Mouse (Mus musculus) A20 (cell line): Measurements from ENCODE around the gene Chchd2.
"Not testable (repeated sequence)": the region's sequence is repeated elsewhere in the genome, so short reads cannot be mapped to it uniquely, and the experiment has no call there.

ENCODE experiments used
- DNase-seq: peaks from one replicate; pipeline ENCODE4 v3.0.0-alpha.2; 2011; ENCODE audit warnings: low read depth, low spot score

Chchd2 gene

DNA sequence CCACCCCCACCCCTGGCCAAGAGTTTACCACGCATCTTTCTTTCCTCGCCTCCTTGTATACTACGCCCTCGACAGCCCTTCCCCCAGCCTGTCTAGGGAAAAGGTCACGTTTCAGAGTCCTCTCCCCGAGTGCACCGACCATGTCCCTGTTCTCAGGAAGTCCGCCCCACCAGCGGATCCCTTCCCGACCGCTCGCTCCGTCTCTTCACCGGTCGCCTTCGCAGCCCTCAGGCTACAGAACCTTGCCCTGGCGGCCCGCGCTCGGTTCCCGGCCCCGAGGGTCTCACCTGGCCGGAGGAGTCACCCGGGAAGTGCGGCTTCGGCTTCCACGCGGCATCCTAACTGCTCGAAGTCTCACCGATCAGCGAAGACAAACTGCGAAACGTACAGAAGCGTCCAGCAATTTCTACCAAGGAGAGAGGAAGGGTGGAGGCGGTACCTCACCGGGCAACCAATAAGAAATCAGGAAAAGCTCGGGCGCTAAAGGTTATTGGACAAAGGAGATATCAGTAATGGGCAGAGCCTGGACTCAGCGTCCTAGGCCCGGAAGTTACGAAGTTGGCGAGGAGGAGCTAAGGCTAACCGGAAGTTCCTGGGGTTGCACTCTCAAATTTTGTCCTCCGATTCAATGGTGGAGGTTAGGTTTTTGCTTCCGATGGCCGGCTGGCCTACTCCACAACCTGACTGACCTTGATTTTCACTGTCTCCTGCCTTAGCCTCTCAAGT lies at the start of gene Chchd2:
Gene Chchd2 (minus strand): TSS at position 560 of the 726 bp plus-strand sequence.
- peak; percentile 97 for DNase-seq

DNA sequence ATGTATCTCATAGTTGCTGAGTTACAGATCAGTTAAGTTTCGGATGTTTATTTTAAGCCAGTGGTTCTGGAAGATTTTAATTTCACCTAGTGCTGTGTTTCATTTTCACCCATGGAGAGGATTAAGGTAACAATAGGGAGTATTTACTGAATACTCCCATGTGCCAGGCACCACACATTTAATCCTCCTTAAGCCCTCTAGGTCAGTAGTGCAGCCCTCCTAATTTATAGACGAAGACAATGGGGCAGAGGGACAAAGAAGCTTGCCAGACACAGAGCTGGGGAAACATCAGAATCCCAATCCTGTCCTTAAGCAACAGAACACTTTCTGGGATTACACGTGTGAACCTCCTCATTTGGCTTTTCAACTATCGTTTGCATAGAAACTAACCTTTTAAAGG lies 49.7 kb upstream of the Chchd2 start:
- no peak for DNase-seq

GRCm38 (mm10) chr5:129929924-129930855 lies 42.9 kb upstream of the Chchd2 start:
- no peak for DNase-seq

- DNase-seq, result no peak
These were observed 38.7 kb upstream of the Chchd2 start for GRCm38 (mm10) chr5:129925933-129926332.

DNA sequence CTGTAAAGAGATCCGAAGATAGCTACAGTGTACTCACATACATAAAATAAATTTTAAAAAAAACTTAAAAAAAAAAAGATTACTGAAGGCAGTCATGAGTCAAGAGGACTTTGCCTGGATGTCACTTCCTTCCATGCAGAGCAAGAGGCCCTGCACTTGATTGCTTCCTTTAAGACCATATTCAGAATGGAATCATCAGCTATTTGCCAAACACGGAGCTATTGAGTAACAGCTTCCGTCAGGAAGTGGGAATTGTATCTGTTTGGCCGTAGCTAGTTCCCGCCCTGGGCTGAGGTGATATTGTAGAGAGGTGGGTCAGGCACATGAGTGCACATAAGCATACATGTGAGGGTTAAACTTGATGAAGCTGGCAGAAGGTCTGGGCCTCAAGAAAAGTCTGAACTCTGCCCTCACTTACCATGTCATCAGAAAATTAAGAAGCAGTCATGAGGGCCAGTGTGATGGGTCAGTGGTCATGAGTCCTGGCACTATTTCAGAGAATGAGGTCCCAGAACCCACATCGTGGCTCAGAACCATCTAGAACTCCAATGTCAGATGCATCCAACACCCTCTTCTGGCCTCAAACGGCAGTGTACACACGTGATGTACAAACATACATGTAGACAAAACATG lies 37.7 kb upstream of the Chchd2 start:
- no peak for DNase-seq

DNA sequence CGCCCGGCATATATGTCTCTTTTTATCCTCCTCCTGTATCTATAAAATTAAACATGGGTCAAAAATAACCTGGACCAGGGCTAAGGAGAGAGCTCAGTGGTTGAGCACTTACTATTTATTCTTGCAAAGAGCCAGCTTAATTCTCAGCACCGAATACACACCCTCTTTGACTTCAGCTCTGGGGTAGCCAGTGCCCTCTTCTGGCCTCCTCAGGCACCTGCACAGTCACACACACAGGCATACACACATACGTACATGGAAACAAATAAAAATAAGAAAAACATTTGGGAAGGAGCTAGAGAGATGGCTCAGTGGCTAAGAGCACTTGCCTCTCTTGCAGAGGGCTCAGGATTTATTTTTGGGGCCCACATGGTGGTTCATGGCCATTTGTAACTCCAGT lies 34.7 kb upstream of the Chchd2 start:
- DNase-seq, result no peak

- no peak for DNase-seq
These were observed 32.0 kb upstream of the Chchd2 start for GRCm38 (mm10) chr5:129919320-129919719.

- DNase-seq, result no peak
These were observed 31.5 kb upstream of the Chchd2 start for GRCm38 (mm10) chr5:129918752-129919151.

- DNase-seq, result no peak
These were observed 30.9 kb upstream of the Chchd2 start for GRCm38 (mm10) chr5:129918065-129918651.

- DNase-seq, result not testable (repeated sequence)
These were observed 28.2 kb upstream of the Chchd2 start for GRCm38 (mm10) chr5:129915491-129915890.

DNA sequence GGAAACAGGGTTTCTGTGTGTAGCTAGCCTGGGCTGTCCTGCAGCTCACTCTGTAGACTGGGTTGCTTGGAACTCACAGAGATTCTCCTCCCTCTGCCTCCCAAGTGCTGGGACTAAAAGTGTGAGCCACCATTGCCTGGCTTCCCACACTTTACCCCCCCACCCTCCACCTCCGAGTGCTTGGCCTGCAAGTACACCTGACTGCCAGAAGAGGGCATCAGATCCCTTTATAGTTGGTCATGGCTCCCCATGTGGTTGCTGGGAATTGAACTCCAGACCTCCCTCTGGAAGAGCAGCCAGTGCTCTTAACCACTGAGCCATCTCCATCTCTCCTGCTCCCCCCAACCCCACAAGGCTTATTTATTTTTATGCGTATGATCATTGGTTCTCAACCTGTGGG lies 26.8 kb upstream of the Chchd2 start:
- DNase-seq, result peak; percentile 68

GRCm38 (mm10) chr5:129909591-129909990 lies 22.3 kb upstream of the Chchd2 start:
- DNase-seq, result no peak

DNA sequence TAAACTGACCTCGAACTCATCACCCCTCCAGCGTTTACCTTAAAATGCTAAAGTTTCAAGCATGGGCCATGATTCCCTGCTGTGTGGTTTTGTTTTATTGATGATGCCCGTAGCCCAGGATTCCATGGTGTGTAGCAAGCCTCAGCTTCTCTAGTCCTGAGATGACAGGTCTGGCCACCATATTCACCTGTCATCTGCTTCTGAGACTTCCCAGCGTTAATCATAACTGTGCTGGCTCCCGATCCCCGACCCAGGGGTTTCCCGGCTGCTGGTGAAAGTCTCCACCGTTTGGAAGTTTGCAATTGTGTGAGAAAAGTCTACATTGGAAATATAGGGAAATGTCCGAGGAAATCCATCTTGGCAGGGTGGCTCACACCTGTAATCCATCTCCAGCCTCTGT lies 21.9 kb upstream of the Chchd2 start:
- DNase-seq, result no peak

- DNase-seq, result peak; percentile 92
These were observed 21.1 kb upstream of the Chchd2 start, which contains the start of gene Nupr1l for GRCm38 (mm10) chr5:129908242-129908965. Nupr1l (plus strand) TSS chr5:129908540.

GRCm38 (mm10) chr5:129907775-129908174 lies 20.5 kb upstream of the Chchd2 start:
- DNase-seq, result no peak

- DNase-seq, result no peak
These were observed 11.2 kb upstream of the Chchd2 start, which contains the start of gene Phkg1 for GRCm38 (mm10) chr5:129898449-129898848. Phkg1 (minus strand) TSS chr5:129898549.

DNA sequence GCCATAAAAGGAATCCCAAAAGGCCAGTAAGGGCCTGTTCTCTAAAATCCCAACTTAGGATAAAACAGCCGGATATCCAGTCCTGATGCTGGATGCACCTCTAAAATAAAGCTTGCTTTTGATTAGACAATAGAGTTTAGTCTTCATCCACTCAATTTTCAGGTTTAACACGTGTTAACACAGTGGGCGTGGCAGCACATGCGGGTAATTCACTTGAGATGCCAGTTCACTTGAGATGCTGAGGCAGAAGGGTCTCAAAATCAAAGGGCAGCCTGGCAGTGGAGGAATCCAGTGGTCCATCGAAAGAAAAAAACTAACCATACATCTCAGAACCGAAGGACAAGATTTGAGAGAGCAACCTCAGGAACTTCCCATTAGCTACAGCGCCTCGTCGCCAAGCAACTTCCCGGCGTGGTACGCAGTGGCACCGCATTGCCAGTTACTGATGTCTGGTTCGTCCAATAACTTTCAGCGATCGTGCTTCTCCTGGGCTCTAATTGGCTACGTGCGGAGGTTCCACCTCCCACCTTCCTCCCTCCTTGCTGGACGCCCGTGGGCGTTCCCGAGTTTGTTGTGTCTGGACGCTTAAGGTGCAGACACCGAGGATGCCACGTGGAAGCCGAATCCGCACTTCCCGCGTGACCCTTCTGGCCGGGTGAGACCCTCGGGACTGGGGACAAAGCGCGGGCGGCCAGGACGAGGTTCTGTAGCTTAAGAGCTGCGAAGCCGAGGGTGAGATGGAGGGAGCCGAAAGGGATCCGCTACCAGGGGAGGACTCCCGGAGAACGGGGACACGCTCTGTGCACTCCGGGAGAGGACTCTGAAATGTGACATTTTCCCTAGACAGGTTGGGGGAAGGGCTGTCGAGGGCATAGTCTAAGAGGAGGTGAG lies 8.2 kb upstream of the Chchd2 start, which contains the start of gene Zbed5:
Gene Zbed5 (plus strand): TSS at position 526 of the 891 bp plus-strand sequence.
- DNase-seq, result peak; percentile 96

DNA sequence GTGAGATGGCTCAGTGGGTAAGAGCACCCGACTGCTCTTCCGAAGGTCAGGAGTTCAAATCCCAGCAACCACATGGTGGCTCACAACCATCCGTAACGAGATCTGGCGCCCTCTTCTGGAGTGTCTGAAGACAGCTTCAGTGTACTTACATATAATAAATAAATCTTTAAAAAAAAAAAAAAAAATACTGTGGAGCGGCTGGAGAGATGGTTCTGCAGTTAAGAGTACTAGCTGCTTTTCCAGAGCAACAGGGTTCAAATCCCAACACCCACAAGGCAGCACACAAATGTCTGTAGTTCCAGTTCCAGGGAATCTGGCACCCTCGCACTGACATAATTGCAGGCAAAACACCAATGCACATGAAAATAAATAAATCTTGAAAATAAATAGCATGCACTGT lies 3.1 kb upstream of the Chchd2 start:
- DNase-seq, result not testable (repeated sequence)

GRCm38 (mm10) chr5:129886271-129886670 lies 999 bp downstream of the Chchd2 start:
- DNase-seq, result no peak

DNA sequence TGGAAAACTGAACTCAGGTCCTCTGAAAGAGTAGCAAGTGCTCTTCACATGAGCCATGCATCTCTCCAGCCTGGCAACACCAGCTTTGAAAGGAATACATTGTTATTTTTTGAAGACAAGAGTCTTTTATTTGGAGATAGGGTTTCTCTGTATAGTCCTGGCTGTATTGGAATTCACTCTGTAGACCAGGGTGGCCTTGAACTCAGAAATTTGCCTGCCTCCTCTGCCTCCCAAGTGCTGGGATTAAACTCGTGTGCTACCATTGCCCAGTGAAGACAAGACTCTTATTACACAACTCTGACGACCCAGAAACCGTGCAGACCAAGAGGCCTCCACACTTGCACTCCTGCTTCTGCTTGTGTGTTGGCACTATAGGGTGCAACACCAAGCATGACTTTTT lies 7.4 kb downstream of the Chchd2 start:
- no peak for DNase-seq
